Mouse (Mus musculus) left cerebral cortex, adult 18-20 months (tissue): ENCODE measurements around the gene Supt16. TPM values are rescaled to one million over a fixed set of nuclear protein-coding genes. Genes with fewer than 3 reads are reported as not detected.

ENCODE experiments used
- DNase-seq, 2 experiments: peaks; one replicate each; pipeline ENCODE4 v3.0.0; 2021 to 2022; ENCODE audit warnings: low spot score in 2 of 2, mixed read lengths in 1 of 2
- long read RNA-seq, 2 experiments: library from polyadenylated mRNA; stranded (forward); transcript quantifications; one replicate each; pipeline ENCODE4 v2.0.0; 2021
- total RNA-seq, 2 experiments: library from RNA; stranded (reverse); gene quantifications; 2 replicates each; pipeline ENCODE4 v1.2.3; 2021

Gene Supt16
- total RNA-seq, result 10 to 100 TPM; 55.8 to 58.4 TPM
- long read RNA-seq, experiment 1, full-length matches to known transcripts, result 10 of 16 reads
- long read RNA-seq, experiment 1, partial matches to known transcripts, result 3 of 16 reads
- long read RNA-seq, experiment 1, other reads (novel, unspliced or antisense), result 3 of 16 reads
- long read RNA-seq, experiment 2, full-length matches to known transcripts, result 6 of 8 reads
- long read RNA-seq, experiment 2, partial matches to known transcripts, result 1 of 8 reads
- long read RNA-seq, experiment 2, other reads (novel, unspliced or antisense), result 1 of 8 reads

GRCm38 (mm10) chr14:52197156-52197878, at the start of gene Supt16:
Gene Supt16, minus strand, starts transcription at chr14:52197416.
- DNase-seq, result peak; percentile 76 to 83

GRCm38 (mm10) chr14:52246129-52246528, 48.9 kb upstream of the Supt16 start:
- no peak for DNase-seq

- no peak for DNase-seq
Measured at GRCm38 (mm10) chr14:52244690-52245042, 47.5 kb upstream of the Supt16 start.

GRCm38 (mm10) chr14:52244041-52244689, 46.9 kb upstream of the Supt16 start:
- DNase-seq, result peak; percentile 99

GRCm38 (mm10) chr14:52236216-52236615, 39.0 kb upstream of the Supt16 start:
- DNase-seq, result no peak

GRCm38 (mm10) chr14:52235165-52235564, 37.9 kb upstream of the Supt16 start:
- no peak for DNase-seq

- DNase-seq, result no peak
Measured at GRCm38 (mm10) chr14:52232249-52232648, 35.0 kb upstream of the Supt16 start.

- DNase-seq, result no peak
Measured at GRCm38 (mm10) chr14:52225972-52226371, 28.8 kb upstream of the Supt16 start.

- DNase-seq, result no peak
Measured at GRCm38 (mm10) chr14:52217261-52217660, 20.0 kb upstream of the Supt16 start.

GRCm38 (mm10) chr14:52199412-52199811, 2.2 kb upstream of the Supt16 start:
- DNase-seq, result no peak

GRCm38 (mm10) chr14:52198141-52198540, 925 bp upstream of the Supt16 start:
- no peak for DNase-seq

GRCm38 (mm10) chr14:52196230-52197155, 723 bp downstream of the Supt16 start:
- peak in 1 of 2 experiments; percentile 4 for DNase-seq

- DNase-seq, result no peak
Measured at GRCm38 (mm10) chr14:52195691-52196090, 1.5 kb downstream of the Supt16 start.

- peak; percentile 10 to 11 for DNase-seq
Measured at GRCm38 (mm10) chr14:52190740-52191359, 6.4 kb downstream of the Supt16 start.

GRCm38 (mm10) chr14:52189519-52189918, 7.7 kb downstream of the Supt16 start:
- no peak for DNase-seq

- DNase-seq, result no peak
Measured at GRCm38 (mm10) chr14:52188788-52189187, 8.4 kb downstream of the Supt16 start.

GRCm38 (mm10) chr14:52166571-52166970, 30.6 kb downstream of the Supt16 start:
- no peak for DNase-seq

GRCm38 (mm10) chr14:52160911-52161310, 36.3 kb downstream of the Supt16 start:
- no peak for DNase-seq

- no peak for DNase-seq
Measured at GRCm38 (mm10) chr14:52155008-52155407, 42.2 kb downstream of the Supt16 start.

GRCm38 (mm10) chr14:52152613-52153012, 44.6 kb downstream of the Supt16 start:
- no peak for DNase-seq

- peak; percentile 16 to 39 for DNase-seq
Measured at GRCm38 (mm10) chr14:52152179-52152578, 45.0 kb downstream of the Supt16 start.
